Mouse (Mus musculus): ENCODE data around the gene Ninj2.

The Ninj2 gene

DNA sequence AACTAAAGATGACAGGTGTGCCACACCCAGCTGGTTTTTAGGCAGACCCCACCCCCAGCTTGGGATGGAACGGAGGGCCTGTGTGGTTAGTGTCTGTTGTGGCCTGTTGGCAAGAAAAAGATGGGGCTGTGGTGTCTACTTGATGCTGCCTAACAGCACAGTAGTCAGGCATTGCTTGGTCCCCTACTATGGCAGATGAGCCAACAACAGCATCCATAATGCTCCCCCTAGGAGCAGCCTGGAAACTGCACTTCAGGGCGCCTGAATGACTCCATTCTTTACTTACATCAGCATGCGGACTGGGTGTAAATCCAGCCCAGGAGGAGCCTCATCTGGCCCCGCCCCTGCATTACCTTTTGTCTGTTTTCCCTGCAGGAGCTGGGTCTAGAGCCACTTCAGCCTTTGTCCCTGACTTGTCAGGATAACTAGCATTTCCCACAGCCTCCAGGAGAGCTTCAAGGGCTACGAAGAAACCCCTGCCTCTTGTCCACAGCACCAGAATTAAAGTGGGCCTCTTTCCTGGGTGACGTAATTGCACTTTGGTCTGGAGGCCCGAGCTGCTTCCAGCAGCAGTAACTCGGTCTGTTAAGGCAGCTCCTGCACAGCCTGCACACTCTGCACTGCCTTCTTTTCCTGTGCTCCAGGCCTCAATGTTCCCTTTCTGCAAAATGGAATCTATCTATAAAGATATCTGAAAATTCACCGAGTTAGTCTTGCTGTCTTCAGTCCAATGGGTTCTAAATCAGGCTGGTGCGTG is 106.7 kb downstream of the Ninj2 start:
- DNase-seq (ENCODE audit: low spot score) = no peak

DNA sequence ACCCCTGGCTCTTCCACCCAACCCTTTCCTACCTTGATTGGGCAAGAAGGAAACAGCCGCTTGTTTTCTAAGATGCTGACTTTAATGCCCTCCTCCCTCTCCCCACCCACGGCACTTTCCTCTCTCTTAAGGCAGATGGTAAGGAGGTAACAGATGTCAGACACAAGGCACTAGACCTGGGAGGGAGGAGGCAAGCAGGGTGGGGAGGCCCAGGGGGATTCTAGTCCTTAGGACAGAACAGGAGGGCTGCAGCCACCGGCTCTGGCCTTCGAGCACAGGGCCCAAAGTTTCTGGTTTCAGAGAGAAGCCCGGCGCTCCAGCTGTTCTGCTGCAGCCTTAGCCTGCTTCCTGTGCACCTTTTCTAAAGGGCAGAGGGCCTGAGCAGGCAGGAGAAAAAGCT is 108.8 kb downstream of the Ninj2 start:
- DNase-seq (ENCODE audit: low spot score) = no peak

DNA sequence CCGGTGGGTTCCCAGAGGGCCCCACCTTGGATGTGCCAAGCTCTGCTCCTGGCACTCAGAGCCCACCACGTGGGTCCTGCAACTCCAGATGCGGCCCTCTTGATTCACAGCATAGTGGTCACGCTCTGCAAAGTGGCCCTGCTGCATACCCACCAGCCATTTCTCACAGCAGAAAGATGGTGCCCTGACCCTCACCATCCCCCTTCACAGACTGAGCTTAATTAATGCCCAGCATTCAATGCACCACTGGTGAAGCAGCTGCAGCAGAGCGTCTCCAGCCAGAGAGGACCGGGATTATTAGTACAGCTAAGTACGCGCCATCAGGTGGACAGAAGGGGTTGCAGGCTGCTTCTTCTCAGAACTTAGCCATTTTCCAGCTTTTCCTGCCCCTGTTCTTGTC is 109.3 kb downstream of the Ninj2 start:
- DNase-seq (ENCODE audit: low spot score) = no peak

- no peak for DNase-seq (ENCODE audit: low spot score)
Measured at GRCm38 (mm10) chr6:120206586-120206985, 113.4 kb downstream of the Ninj2 start.

DNA sequence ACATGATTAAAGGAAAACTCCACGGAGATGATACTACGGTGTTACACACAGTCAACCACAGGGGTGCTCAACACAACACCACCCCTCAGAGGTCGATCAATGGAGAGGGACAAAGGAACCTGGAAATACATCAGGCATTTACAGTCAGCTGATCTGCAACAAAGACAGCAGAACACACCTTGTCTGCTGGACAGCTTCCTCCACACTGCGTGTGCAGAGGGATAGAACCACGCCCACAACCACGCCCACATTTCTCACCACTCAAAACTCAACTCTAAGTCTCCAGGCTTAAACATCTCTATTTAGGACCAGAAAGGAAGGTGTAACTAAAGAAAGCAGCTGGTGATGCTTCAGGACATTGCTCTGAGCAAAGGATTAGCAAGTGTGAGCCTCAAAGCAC is 118.4 kb downstream of the Ninj2 start:
- no peak for DNase-seq (ENCODE audit: low spot score)

DNA sequence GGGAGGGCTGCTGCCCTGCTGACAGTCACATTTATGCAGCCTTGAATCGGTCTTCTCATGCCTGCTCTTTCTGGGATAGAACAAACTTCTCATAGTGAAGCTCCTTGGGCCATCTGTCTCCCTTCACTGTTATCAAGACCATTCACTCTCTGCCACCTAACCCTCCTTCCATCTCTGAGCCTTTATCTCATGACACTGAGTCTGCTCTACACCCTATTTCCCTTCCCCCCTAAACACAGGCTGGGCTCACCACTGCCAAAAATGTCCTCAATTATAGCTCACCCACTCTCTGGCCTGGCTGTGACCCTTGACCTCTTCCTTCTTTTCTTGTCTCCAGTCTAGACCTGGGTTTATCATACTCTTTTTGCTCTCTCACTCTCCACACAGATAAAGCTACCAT is 123.6 kb downstream of the Ninj2 start:
- no peak for DNase-seq (ENCODE audit: low spot score)

- DNase-seq (ENCODE audit: low spot score) = no peak
Measured at GRCm38 (mm10) chr6:120219281-120219680, 126.1 kb downstream of the Ninj2 start.

GRCm38 (mm10) chr6:120222669-120223068 is 129.5 kb downstream of the Ninj2 start:
- DNase-seq (ENCODE audit: low spot score) = peak; percentile 46

- DNase-seq (ENCODE audit: low spot score) = no peak
Measured at GRCm38 (mm10) chr6:120225355-120225754, 132.2 kb downstream of the Ninj2 start.

DNA sequence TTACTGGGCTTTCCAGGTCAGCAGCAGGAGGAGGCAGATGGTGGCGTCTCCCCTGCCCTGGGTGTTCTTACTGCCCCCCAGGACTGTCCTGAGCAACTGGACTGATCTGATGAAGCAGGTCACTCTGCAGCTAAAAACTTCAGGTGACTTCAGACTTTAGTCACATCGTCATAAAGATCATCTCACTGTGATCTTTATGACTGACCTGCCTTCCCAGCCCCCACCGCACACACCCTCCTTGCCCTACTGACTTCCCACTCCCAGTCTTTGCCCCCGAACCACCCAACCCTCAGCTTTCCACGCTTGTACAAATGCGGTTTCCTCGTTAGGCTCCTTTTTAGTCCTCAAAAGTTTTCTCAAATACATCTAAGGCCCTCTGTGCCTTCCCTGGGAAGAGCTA is 133.9 kb downstream of the Ninj2 start:
- no peak for DNase-seq (ENCODE audit: low spot score)

DNA sequence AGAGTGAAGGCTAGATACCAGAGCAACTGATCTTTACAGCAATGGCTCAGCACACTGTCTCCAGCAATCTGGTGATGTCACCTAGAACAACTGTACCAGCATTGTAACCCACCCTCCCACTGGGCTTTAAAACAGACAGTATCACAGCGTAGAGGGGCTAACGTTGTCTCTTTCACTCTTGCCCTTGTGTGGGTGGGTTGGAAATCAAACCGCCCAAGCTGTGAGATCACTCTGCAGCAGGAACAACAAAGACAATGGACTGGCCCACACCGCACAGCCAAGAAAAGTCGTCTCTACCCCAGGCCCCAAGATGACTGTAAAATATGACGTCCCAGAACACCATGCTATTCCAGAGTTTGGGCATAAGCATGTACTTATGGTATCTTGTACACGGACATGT is 136.7 kb downstream of the Ninj2 start:
- DNase-seq (ENCODE audit: low spot score) = no peak

DNA sequence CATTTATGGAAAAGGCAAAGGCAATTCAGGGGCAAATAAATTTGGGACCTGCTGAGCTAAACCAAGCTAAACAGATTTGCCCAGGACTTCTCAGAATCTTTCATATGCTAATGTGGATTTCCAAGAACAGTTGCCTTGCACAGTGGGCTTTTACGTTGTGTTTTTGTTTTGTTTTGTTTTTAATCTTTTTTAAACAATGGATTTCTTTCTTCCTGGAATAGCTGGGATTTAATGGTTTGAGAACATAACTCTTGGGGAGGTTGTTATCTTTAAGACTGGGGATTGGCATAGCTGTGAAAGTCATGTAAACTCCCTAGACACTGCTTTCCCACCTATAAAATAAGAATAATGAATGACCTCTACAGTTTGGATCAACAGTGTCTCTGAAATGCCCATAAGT is 137.3 kb downstream of the Ninj2 start:
- DNase-seq (ENCODE audit: low spot score) = no peak

- no peak for DNase-seq (ENCODE audit: low spot score)
Measured at GRCm38 (mm10) chr6:120232885-120233284, 139.7 kb downstream of the Ninj2 start.

DNA sequence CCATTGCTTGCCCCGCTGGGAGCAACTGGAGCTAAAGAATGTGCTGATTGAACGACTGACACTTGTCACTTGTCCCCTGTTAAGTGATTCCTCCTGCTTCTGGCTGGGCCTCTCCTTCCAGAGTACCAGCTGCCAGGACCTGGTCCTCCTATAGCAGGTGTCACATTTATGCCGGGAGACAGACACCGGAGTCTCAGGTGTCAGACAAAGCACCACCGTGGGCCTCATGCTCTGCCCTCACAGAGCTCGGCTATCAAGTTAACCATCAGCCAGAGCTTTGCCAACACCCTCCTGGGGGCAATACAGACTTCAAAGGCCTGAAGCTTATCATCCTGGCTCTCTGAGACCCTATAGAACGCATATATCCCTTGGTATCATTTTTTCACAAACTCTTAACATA is 142.7 kb downstream of the Ninj2 start:
- no peak for DNase-seq (ENCODE audit: low spot score)

DNA sequence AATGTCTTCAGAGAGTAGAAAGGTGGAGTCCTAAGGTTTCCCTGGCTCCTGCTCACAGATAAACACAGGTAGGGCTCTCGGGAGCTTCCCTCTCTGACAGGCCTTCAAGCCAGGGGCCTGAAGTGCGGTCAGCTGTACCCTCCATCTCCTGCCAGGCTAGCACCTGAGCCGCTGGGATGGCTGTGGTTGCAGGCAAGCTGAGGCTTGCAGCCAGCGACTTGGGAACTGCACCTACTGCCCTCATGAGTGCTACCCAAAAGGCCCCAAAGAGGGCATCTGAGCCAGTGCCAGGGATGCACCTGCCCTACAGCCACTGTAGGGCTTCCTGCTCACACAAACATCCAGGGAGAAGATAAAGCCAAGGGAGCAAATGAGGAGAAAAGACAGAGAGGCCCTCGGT is 147.3 kb downstream of the Ninj2 start:
- DNase-seq (ENCODE audit: low spot score) = no peak

DNA sequence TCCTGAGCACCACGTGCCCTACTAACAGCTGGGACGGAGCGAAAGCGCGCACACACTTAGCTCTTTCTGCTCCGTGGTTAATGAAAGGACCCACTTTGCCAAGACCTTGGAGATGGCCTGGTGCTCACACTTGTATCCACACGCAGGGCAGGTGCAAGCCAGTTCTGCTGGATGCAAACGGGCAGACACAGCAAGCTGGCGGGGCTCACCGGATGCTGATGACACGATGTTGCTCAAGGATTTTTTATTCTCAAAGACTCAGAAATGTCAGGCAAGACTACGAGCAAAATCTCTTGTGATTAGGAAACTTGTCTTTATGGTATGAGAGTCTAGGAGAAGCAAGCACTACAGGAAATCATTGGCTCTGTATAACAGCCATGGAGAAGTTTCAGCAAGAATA is 148.3 kb downstream of the Ninj2 start:
- DNase-seq (ENCODE audit: low spot score) = no peak

DNA sequence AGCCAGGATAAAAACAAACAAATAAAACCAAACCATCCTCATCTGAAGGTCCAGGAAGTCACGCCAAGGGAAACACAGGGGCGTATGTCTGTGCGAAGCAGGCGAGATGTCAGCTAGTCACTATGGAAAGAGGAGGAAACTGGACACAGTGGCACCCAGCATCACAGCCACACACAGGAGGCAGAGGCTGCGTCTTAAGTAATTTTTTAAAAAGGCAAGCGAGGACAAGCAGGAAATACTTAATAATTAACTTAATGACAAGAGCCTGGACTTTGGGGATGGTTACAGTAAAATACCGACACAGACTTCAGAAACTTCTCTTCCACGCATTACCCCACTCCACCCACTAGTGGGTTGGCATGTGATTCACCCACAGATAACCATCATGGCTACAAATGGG is 149.4 kb downstream of the Ninj2 start:
- DNase-seq (ENCODE audit: low spot score) = no peak

DNA sequence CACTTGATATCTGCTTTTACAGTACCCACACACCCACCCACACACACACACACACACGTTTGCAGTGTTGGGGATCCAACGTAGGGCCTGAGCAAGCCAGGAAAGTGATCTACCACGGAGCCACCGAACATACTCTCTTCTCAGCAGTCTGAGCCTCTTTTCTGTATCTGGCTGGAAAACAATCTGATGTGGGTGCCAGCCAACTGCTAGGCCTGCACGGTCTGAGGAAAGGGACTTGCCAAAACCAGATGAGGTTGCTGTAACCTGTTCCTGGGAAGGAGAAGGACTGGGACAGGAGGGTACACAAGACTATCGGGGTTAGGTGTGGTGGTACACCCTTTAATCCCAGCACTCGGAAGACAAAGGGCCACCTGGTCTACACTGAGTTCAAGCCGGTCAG is 150.1 kb downstream of the Ninj2 start:
- no peak for DNase-seq (ENCODE audit: low spot score)

DNA sequence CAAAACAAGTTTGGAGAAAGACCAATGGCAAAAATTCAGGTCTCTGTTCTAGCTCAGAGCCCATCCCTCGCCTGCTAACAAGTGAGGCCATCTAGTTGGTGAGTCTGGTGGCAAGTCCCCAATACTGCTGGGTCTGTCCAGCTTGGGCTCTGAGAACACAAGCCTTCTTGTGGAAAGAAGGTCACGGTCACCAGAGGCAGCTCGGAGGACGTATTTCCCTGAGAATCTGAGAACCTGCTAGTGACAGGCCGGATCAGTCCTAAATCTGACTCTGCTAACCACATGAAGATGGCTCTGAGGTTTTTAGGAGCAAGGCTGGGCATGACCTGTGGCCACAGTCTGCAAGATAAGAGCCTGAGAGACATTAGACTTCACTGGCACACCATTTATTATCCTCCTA is 153.5 kb downstream of the Ninj2 start:
- DNase-seq (ENCODE audit: low spot score) = peak; percentile 13

DNA sequence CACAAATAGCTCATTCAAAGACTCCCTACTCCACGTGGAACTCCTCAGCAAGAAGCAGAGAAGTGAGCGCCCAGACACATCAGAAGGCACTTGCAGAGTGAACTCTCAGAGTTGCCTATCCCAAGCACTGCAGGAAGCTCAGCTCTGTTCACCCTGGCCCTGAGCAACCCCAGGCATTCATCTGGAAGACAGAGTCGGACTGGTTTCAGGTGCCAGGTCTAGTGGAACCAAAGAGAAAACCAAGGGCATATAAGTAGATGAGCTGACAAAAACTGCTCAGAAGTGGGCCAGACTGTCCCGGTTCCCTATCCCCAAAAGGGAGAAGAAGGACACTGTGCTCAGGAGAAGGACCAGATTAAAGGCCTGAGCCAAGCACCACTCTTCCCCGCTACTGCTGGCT is 156.7 kb downstream of the Ninj2 start:
- no peak for DNase-seq (ENCODE audit: low spot score)

Measured in ovary, adult 18-20 months (tissue).